Mouse (Mus musculus) liver, embryonic 14.5 days (tissue): ENCODE measurements around the gene Kcnj6.

Experiments used
- CTCF ChIP-seq: IDR thresholded peaks from 2 replicates; pipeline ENCODE4 v1.5.1; 2016; ENCODE audit warnings: antibody characterized with exemption, low read depth, control low read depth
- EP300 ChIP-seq: IDR thresholded peaks from 2 replicates; pipeline ENCODE4 v1.6.1; 2016; ENCODE audit warnings: antibody characterized with exemption, low read depth

DNA sequence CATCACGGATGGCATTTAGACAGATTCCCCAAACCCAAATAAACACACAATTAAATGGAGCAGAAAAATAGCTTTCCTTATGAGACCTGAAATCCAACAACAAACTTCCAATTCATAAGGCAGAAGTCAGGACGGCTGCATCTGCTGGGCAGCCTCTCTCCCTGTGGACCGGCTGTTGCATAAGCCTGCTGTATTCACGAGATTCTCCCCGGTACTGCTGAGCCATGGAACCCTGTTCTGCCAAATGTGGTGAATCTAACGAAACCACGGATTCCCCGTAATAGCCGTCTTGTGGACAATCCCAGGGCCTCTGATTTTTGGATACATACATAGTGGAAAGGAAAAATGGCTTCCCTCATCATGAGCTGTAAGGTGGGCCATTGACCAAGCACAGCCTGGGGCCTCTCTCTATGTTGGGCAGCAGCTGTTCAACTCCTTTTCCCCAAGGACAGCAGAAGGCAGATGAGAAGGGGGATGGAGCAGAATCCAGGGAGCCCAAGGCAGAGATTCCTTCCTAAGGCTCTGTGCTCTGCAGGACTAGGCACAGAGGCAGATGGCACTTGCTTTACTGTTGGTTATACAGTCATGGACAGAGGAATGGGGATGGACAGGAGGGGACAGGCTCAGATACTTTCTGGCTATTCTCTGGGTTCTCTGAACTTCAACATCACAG is 40.2 kb downstream of the Kcnj6 start:
- TF ChIP-seq CTCF (no peak), EP300 (no peak)
